Mouse (Mus musculus): ENCODE data around the gene Scamp5.
A peak's percentile ranks its signal among the peaks of the same experiment; 100 is the strongest.
"Not testable (repeated sequence)": the region's sequence is repeated elsewhere in the genome, so short reads cannot be mapped to it uniquely, and the experiment has no call there.

Gene Scamp5

GRCm38 (mm10) chr9:57449715-57450114, 18.1 kb downstream of the Scamp5 start:
- DNase-seq, result no peak

- DNase-seq, result no peak
Measured at GRCm38 (mm10) chr9:57440620-57441019, 27.2 kb downstream of the Scamp5 start.

- DNase-seq, result peak; percentile 97
Measured at GRCm38 (mm10) chr9:57439522-57440295, 28.2 kb downstream of the Scamp5 start, which contains the start of gene Ppcdc. TSS of gene Ppcdc (minus strand) at chr9:57440124.

GRCm38 (mm10) chr9:57439083-57439482, 28.8 kb downstream of the Scamp5 start:
- no peak for DNase-seq

GRCm38 (mm10) chr9:57437896-57438614, 29.8 kb downstream of the Scamp5 start:
- DNase-seq, result no peak

GRCm38 (mm10) chr9:57436166-57436565, 31.7 kb downstream of the Scamp5 start:
- no peak for DNase-seq

GRCm38 (mm10) chr9:57434405-57435165, 33.3 kb downstream of the Scamp5 start:
- DNase-seq, result no peak

GRCm38 (mm10) chr9:57433097-57434032, 34.5 kb downstream of the Scamp5 start:
- peak; percentile 92 for DNase-seq

- DNase-seq, result no peak
Measured at GRCm38 (mm10) chr9:57432480-57432879, 35.4 kb downstream of the Scamp5 start.

GRCm38 (mm10) chr9:57431202-57431601, 36.7 kb downstream of the Scamp5 start:
- peak; percentile 54 for DNase-seq

- DNase-seq, result peak; percentile 83
Measured at GRCm38 (mm10) chr9:57428391-57428790, 39.5 kb downstream of the Scamp5 start.

- no peak for DNase-seq
Measured at GRCm38 (mm10) chr9:57427937-57428336, 39.9 kb downstream of the Scamp5 start.

- not testable (repeated sequence) for DNase-seq
Measured at GRCm38 (mm10) chr9:57427123-57427522, 40.7 kb downstream of the Scamp5 start.

- no peak for DNase-seq
Measured at GRCm38 (mm10) chr9:57425116-57425515, 42.7 kb downstream of the Scamp5 start.

GRCm38 (mm10) chr9:57424066-57424465, 43.8 kb downstream of the Scamp5 start:
- no peak for DNase-seq

- DNase-seq, result no peak
Measured at GRCm38 (mm10) chr9:57421688-57422111, 46.2 kb downstream of the Scamp5 start.

GRCm38 (mm10) chr9:57421121-57421571, 46.7 kb downstream of the Scamp5 start:
- DNase-seq, result peak; percentile 93

GRCm38 (mm10) chr9:57420321-57421120, 47.3 kb downstream of the Scamp5 start:
- DNase-seq, result peak; percentile 97

GRCm38 (mm10) chr9:57419521-57420267, 48.2 kb downstream of the Scamp5 start:
- peak; percentile 56 for DNase-seq

GRCm38 (mm10) chr9:57417341-57417740, 50.5 kb downstream of the Scamp5 start:
- DNase-seq, result peak; percentile 69
